In the genomic region with DNA sequence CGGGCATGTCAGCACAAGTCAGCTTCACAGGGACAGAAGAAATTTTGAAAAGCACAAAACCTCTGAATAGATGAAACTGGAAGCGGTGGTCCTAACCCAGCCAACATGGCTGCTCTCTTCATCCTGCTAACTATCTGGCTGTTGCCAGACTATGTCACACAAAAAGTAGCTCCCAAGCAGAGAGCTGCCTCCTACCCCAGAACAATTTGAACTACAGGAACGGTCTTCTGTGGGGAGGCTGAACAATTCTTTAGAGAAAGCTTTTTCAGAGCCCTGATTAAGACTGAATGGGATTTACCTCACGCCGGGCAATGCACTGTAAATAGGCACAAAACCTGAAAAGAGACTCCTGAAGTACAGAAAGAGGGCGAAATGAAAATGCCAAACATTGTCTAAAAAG, we compare ENCODE assay signal across 10 mouse cellular contexts.
DNase-seq lines count a peak whose midpoint lies in the region; ATAC-seq lines count a peak whose summit lies in the region.
"Had no signal": no experiment of that assay in that cellular context is flagged by ENCODE, and none has a peak within 500 bp of the region (broad histone marks: within the 10 kb centered on the region; RNA-seq: fewer than 3 reads in every experiment).

No protein-coding gene starts in this region.

- H3K4me1 ChIP-seq in kidney, embryonic 14.5 days (ENCODE audit: control insufficient read depth, insufficient read depth, low read length) = peaks cover 15% of the 10 kb centered on the region; the same call in 1 of the 2 replicates
- H3K4me1 ChIP-seq in embryonic facial prominence, embryonic 12.5 days = peaks cover 4% of the 10 kb centered on the region; the same call in 1 of the 2 replicates
- H3K4me1 ChIP-seq in forebrain, embryonic 11.5 days (replicated peaks; ENCODE audit: control insufficient read depth, insufficient read depth, low read length) = peaks cover 5% of the 10 kb centered on the region; the same call in 1 of the 2 replicates
- peaks cover 12% of the 10 kb centered on the region; the same call in 1 of the 2 replicates for H3K4me1 ChIP-seq in midbrain, embryonic 13.5 days (replicated peaks)

- 85% methylated on average over 6 of the region's 6 CpGs for WGBS in kidney, embryonic 14.5 days
- WGBS in embryonic facial prominence, embryonic 12.5 days = 73% methylated on average over 6 of the region's 6 CpGs
- 26% methylated on average over 6 of the region's 6 CpGs for WGBS in forebrain, embryonic 11.5 days
- WGBS in midbrain, embryonic 13.5 days = 22% methylated on average over 6 of the region's 6 CpGs

- H3K27ac ChIP-seq in kidney, embryonic 14.5 days (ENCODE audit: low read depth, low read length) = peak overlapping the region; percentile 17; the same call in 1 of the 2 replicates
- H3K27ac ChIP-seq in embryonic facial prominence, embryonic 12.5 days = peak overlapping the region; percentile 24; the same call in 1 of the 2 replicates
- peak overlapping the region; percentile 76 for H3K27ac ChIP-seq in forebrain, embryonic 11.5 days (ENCODE audit: low read depth, low read length)
- peak overlapping the region; percentile 44 for H3K27ac ChIP-seq in midbrain, embryonic 13.5 days

- H3K27me3 ChIP-seq in kidney, embryonic 14.5 days (ENCODE audit: control insufficient read depth, insufficient read depth, low read length) = no peaks in the 10 kb centered on the region
- H3K27me3 ChIP-seq in embryonic facial prominence, embryonic 12.5 days = no peaks in the 10 kb centered on the region
- H3K27me3 ChIP-seq in forebrain, embryonic 11.5 days (ENCODE audit: control insufficient read depth, insufficient read depth, low read length) = no peaks in the 10 kb centered on the region
- H3K27me3 ChIP-seq in midbrain, embryonic 13.5 days = no peaks in the 10 kb centered on the region

- no peak for ATAC-seq in kidney, embryonic 14.5 days (ENCODE audit: low FRiP score, low TSS enrichment)
- no peak for ATAC-seq in embryonic facial prominence, embryonic 12.5 days (ENCODE audit: insufficient number of reproducible peaks, insufficient read depth, low FRiP score, low TSS enrichment)
- peak; percentile 71 for ATAC-seq in forebrain, embryonic 11.5 days (replicated peaks; ENCODE audit: low FRiP score)
- ATAC-seq in midbrain, embryonic 13.5 days = no peak

- no peak overlapping the region for H3K4me2 ChIP-seq in kidney, embryonic 14.5 days (replicated peaks; ENCODE audit: low read depth, low read length)
- H3K4me2 ChIP-seq in embryonic facial prominence, embryonic 12.5 days (replicated peaks) = no peak overlapping the region
- no peak overlapping the region for H3K4me2 ChIP-seq in forebrain, embryonic 11.5 days (ENCODE audit: low read depth, low read length, severe bottlenecking)
- no peak overlapping the region for H3K4me2 ChIP-seq in midbrain, embryonic 13.5 days (replicated peaks)

- H3K9me3 ChIP-seq in kidney, embryonic 14.5 days (ENCODE audit: control insufficient read depth, low read length) = no peaks in the 10 kb centered on the region
- no peaks in the 10 kb centered on the region for H3K9me3 ChIP-seq in embryonic facial prominence, embryonic 12.5 days
- no peaks in the 10 kb centered on the region for H3K9me3 ChIP-seq in forebrain, embryonic 11.5 days (ENCODE audit: control insufficient read depth, low read length)
- H3K9me3 ChIP-seq in midbrain, embryonic 13.5 days = no peaks in the 10 kb centered on the region

- no peak overlapping the region for H3K9ac ChIP-seq in kidney, embryonic 14.5 days (ENCODE audit: low read depth, low read length)
- H3K9ac ChIP-seq in embryonic facial prominence, embryonic 12.5 days = no peak overlapping the region
- H3K9ac ChIP-seq in forebrain, embryonic 11.5 days (ENCODE audit: low read length) = no peak overlapping the region
- H3K9ac ChIP-seq in midbrain, embryonic 13.5 days (replicated peaks) = no peak overlapping the region

- H3K36me3 ChIP-seq in kidney, embryonic 14.5 days (ENCODE audit: control insufficient read depth, insufficient read depth, low read length) = no peaks in the 10 kb centered on the region
- H3K36me3 ChIP-seq in embryonic facial prominence, embryonic 12.5 days = no peaks in the 10 kb centered on the region
- H3K36me3 ChIP-seq in forebrain, embryonic 11.5 days (ENCODE audit: control insufficient read depth, insufficient read depth, low read length) = no peaks in the 10 kb centered on the region
- H3K36me3 ChIP-seq in midbrain, embryonic 13.5 days = no peaks in the 10 kb centered on the region

- no peak for DNase-seq in kidney, postnatal 10 days
- no peak for DNase-seq in forebrain, embryonic 11.5 days (ENCODE audit: low spot score)
- DNase-seq in right cerebral cortex, postnatal 4 days = no peak
- DNase-seq in gastrocnemius, postnatal 36 days = no peak
- DNase-seq: cerebellum, postnatal 10 days; lung, postnatal 36 days had no signal

- intact Hi-C loops in gastrocnemius, postnatal 36 days (cut with DNase I) = no loop called here

- no peak overlapping the region for H3K4me3 ChIP-seq in kidney, embryonic 14.5 days (ENCODE audit: low read length)
- H3K4me3 ChIP-seq in embryonic facial prominence, embryonic 12.5 days = no peak overlapping the region
- H3K4me3 ChIP-seq in forebrain, embryonic 11.5 days (ENCODE audit: low read depth, low read length) = no peak overlapping the region
- no peak overlapping the region for H3K4me3 ChIP-seq in midbrain, embryonic 13.5 days (replicated peaks)
- H3K4me3 ChIP-seq: myocyte had no signal

Comparison
In these comparisons a context has a peak if more than half of its experiments do, and no peak if none do; other contexts are left out.
1. H3K27ac ChIP-seq: peak in every context shown above with its lines; median percentile 76 in forebrain, embryonic 11.5 days; 44 in midbrain, embryonic 13.5 days; 24 in embryonic facial prominence, embryonic 12.5 days; 17 in kidney, embryonic 14.5 days.